Mouse (Mus musculus): ENCODE measurements at regions not wholly inside any gene's neighbourhood (a gene's known extent, or its start where the extent isn't known, plus 50 kb on each side); places are given as distances from the start of the nearest gene placed in this dataset.

DNA sequence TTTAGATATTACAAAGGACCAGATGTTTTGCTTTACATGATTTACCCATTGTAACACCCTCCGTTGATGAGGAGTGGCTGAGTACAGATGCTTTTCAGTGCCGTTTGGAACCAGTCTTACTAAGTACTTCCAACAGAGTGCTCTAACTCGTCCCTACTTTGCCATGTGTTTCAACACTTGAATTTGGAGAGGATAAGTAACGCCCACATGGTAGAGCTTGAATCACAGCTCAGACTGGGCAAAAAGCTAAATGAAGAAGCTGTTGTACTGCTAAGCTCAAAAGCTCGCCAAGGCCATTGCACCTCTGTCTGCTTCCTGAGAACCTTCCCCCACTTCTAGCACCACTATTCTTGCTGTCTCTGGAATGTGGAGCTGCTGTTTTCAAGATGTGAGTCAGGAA is 471.1 kb downstream of the Nfib start:
- DNase-seq = no peak
- H3K4me1 ChIP-seq (ENCODE audit: control insufficient read depth, insufficient read depth, low read length) = no peaks in the 10 kb centered on the region
- 90% methylated on average over 5 of the region's 5 CpGs for WGBS
- H3K4me3 ChIP-seq (ENCODE audit: insufficient read depth, low read depth, low read length) = no peak overlapping the region
- no peaks in the 10 kb centered on the region for H3K27me3 ChIP-seq (replicated peaks; ENCODE audit: control insufficient read depth, insufficient read depth, low read length)
- no peak overlapping the region for H3K27ac ChIP-seq (ENCODE audit: insufficient read depth, low read depth, low read length)
- no peaks in the 10 kb centered on the region for H3K36me3 ChIP-seq (ENCODE audit: control insufficient read depth, insufficient read depth, low read length)
- TF ChIP-seq POLR2A (IDR thresholded peaks at IDR 0.05; ENCODE audit: low read depth, low read length) = no peak
- no peak for TF ChIP-seq CTCF (conservative IDR thresholded peaks at IDR 0.05; ENCODE audit: insufficient read depth, insufficient read length, low read depth, low read length)

DNA sequence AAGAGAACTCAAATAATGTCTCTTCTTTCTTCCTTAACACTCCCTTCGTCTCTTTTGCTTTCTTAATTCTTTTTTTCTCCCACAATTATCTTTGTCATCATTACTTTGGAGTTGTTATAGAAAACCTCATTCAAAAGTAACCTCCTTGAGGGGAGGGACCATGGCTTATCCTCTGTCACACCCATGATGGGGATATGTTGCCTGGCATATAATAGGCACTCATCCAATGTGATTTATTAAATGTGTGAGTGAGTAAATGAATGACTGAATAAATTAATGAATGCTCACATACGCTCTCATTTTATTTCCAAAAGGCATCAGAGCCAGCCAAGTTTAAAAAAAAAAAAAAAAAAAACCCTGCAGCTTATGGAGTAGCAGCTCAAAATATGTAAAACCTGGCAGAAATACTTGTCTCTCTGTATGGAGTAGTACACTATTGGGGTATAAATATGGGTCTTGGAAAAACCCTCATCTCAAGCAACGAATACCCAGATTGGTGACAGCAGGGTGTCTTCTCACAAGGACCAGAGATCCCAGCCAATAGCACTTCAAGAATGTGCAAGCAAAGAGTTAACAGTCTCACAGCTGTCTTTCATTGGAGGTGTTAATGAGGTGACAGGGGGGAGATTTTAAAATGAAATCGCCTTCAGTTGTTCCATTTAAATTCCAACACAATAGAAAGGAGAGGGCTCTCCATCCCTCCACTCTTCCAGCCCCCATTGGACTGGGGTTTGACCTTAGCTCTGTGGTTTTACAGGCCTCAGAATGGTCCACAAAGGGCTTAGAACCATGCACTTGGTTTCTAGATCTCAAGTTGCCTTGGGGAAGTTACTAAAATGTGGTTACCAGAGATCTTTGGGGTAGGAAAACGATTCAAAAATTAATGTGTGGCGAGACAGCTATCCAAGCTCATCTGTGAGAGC is 479.1 kb downstream of the Nfib start:
- no peaks in the 10 kb centered on the region for H3K4me1 ChIP-seq (ENCODE audit: control insufficient read depth, insufficient read depth, low read length)
- no peak overlapping the region for H3K4me3 ChIP-seq (ENCODE audit: insufficient read depth, low read depth, low read length)
- H3K27me3 ChIP-seq (replicated peaks; ENCODE audit: control insufficient read depth, insufficient read depth, low read length) = no peaks in the 10 kb centered on the region
- TF ChIP-seq CTCF (conservative IDR thresholded peaks at IDR 0.05; ENCODE audit: insufficient read depth, insufficient read length, low read depth, low read length) = no peak
- no peak for TF ChIP-seq POLR2A (IDR thresholded peaks at IDR 0.05; ENCODE audit: low read depth, low read length)
- DNase-seq = no peak
- no peaks in the 10 kb centered on the region for H3K36me3 ChIP-seq (ENCODE audit: control insufficient read depth, insufficient read depth, low read length)
- no peak overlapping the region for H3K27ac ChIP-seq (ENCODE audit: insufficient read depth, low read depth, low read length)
- 70% methylated on average over 6 of the region's 6 CpGs for WGBS

DNA sequence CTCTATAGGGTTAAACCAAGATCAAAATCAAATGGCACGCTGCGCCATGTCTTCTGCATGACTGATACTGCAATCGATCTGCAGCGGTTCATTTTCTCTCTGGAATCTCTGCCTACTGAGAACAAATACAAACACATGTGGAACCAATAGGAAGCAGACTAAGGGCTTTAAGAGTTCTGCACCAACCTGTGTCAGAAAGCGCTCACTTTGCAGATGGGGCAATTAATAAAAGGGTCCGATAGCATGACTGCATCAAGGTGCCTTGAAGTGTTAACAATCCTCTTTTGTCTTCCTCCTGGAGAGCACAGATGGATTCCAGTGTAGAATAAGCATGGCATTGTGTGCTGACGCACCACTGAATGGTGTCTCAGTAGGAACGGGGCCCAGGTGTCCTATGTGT is 484.8 kb downstream of the Nfib start:
- Histone ChIP-seq H3K4me1 (ENCODE audit: control insufficient read depth, insufficient read depth, low read length) (no peaks in the 10 kb centered on the region), H3K4me3 (ENCODE audit: insufficient read depth, low read depth, low read length) (no peak overlapping the region), H3K27me3 (replicated peaks; ENCODE audit: control insufficient read depth, insufficient read depth, low read length) (no peaks in the 10 kb centered on the region), H3K27ac (ENCODE audit: insufficient read depth, low read depth, low read length) (no peak overlapping the region), H3K36me3 (ENCODE audit: control insufficient read depth, insufficient read depth, low read length) (no peaks in the 10 kb centered on the region)
- TF ChIP-seq POLR2A (IDR thresholded peaks at IDR 0.05; ENCODE audit: low read depth, low read length) = no peak
- no peak for TF ChIP-seq CTCF (conservative IDR thresholded peaks at IDR 0.05; ENCODE audit: insufficient read depth, insufficient read length, low read depth, low read length)
- 77% methylated on average over 8 of the region's 8 CpGs for WGBS
- no peak for DNase-seq

DNA sequence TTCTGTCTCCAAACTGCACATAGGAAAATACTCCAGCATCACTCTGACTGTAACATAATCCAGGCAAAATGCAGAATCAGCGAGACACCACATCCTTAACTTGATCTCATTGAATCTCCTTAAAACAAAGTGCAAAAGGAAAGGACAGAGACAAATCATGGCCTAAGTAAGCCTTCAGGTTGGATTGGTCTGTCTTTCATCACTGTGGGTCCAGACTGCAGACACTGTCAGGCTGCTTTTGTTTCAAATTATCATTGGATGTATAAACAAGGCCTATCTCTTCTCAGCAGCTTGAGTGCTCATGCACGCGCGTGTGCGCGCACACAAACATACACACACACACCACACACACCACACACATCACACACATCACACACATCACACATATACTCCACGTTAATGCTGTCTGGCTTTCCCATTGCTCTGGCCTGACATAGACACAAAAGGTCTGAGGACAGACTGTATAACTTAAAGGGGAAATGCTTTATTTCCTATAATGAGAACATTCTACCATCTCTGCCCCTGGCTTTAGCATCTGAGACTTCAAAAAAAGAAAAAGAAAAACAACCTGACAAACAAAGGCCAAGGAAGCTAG is 485.3 kb downstream of the Nfib start:
- Histone ChIP-seq H3K4me1 (ENCODE audit: control insufficient read depth, insufficient read depth, low read length) (no peaks in the 10 kb centered on the region), H3K36me3 (ENCODE audit: control insufficient read depth, insufficient read depth, low read length) (no peaks in the 10 kb centered on the region), H3K27me3 (replicated peaks; ENCODE audit: control insufficient read depth, insufficient read depth, low read length) (no peaks in the 10 kb centered on the region), H3K27ac (ENCODE audit: insufficient read depth, low read depth, low read length) (no peak overlapping the region), H3K4me3 (ENCODE audit: insufficient read depth, low read depth, low read length) (no peak overlapping the region)
- WGBS = 91% methylated on average over 7 of the region's 7 CpGs
- TF ChIP-seq POLR2A (IDR thresholded peaks at IDR 0.05; ENCODE audit: low read depth, low read length) = no peak
- no peak for TF ChIP-seq CTCF (conservative IDR thresholded peaks at IDR 0.05; ENCODE audit: insufficient read depth, insufficient read length, low read depth, low read length)
- no peak for DNase-seq

DNA sequence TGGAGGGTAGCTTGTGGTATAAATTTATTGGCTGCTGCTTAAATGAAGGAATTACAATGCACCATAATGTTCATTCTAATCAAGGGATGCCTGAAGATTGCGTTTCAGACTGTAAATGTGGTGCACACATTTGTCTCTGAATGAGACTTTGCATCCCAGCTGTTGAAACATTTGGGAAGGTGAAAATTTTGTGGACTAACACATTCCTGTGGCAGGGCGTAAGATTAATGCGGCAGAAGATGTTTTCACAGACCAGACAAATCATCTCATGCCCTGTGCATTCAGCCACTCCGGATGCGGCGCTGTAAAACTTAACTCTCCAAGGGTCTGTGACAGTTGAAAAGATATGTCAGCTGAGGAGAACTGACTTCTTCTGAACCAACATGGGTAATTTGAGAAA is 486.9 kb downstream of the Nfib start:
- Histone ChIP-seq H3K36me3 (ENCODE audit: control insufficient read depth, insufficient read depth, low read length) (no peaks in the 10 kb centered on the region), H3K27ac (ENCODE audit: insufficient read depth, low read depth, low read length) (no peak overlapping the region), H3K4me1 (ENCODE audit: control insufficient read depth, insufficient read depth, low read length) (no peaks in the 10 kb centered on the region), H3K27me3 (replicated peaks; ENCODE audit: control insufficient read depth, insufficient read depth, low read length) (no peaks in the 10 kb centered on the region), H3K4me3 (ENCODE audit: insufficient read depth, low read depth, low read length) (no peak overlapping the region)
- TF ChIP-seq POLR2A (IDR thresholded peaks at IDR 0.05; ENCODE audit: low read depth, low read length) (no peak), CTCF (conservative IDR thresholded peaks at IDR 0.05; ENCODE audit: insufficient read depth, insufficient read length, low read depth, low read length) (no peak)
- DNase-seq = no peak
- WGBS = 55% methylated on average over 6 of the region's 6 CpGs

DNA sequence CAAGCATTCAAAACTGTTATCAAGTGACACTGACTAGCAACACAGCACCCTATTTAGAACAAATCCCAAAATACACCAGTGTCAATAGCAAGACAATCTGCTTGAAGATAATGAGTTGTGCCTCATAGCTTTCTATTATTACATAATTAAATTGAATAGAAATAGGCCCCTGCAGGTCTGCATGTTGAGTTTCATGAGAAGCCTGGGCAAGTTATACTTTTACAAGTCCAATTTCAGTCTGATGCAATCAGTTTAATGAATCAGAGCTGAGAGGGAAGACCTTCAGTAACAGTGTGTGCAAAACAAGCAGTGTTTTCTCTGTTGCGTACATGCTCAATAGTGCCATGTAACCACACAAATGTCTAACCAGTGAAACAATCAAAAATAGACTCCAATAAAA is 498.5 kb downstream of the Nfib start:
- TF ChIP-seq CTCF (conservative IDR thresholded peaks at IDR 0.05; ENCODE audit: insufficient read depth, insufficient read length, low read depth, low read length) (no peak), POLR2A (IDR thresholded peaks at IDR 0.05; ENCODE audit: low read depth, low read length) (no peak)

DNA sequence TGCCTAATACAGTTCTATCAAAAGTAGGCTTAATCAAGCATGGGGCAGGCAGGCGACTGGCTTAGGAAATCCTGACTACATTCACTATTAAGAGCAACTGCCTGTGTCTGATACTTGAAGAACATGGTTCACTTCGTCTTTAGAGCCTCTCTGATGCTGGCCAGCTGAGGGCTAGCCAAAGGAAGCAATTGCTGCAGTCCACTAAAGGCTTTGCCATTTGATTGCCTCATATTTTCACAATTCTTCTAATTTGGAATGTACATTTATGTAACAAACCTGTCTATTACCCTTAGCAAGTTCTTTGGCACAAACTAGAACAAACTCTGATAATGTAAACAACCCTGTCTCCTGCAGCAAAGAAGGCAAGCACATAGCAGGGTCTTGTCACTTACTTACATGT is 505.2 kb downstream of the Nfib start:
- H3K36me3 ChIP-seq (ENCODE audit: control insufficient read depth, insufficient read depth, low read length) = no peaks in the 10 kb centered on the region
- no peak overlapping the region for H3K4me3 ChIP-seq (ENCODE audit: insufficient read depth, low read depth, low read length)
- no peaks in the 10 kb centered on the region for H3K4me1 ChIP-seq (ENCODE audit: control insufficient read depth, insufficient read depth, low read length)
- WGBS = 77% methylated on average over 2 of the region's 2 CpGs
- no peak for DNase-seq
- no peaks in the 10 kb centered on the region for H3K27me3 ChIP-seq (replicated peaks; ENCODE audit: control insufficient read depth, insufficient read depth, low read length)
- no peak for TF ChIP-seq CTCF (conservative IDR thresholded peaks at IDR 0.05; ENCODE audit: insufficient read depth, insufficient read length, low read depth, low read length)
- no peak overlapping the region for H3K27ac ChIP-seq (ENCODE audit: insufficient read depth, low read depth, low read length)

More for the DNA sequence above, 498.5 kb downstream of the Nfib start:
- Histone ChIP-seq H3K36me3 (ENCODE audit: control insufficient read depth, insufficient read depth, low read length) (no peaks in the 10 kb centered on the region), H3K27me3 (replicated peaks; ENCODE audit: control insufficient read depth, insufficient read depth, low read length) (no peaks in the 10 kb centered on the region), H3K27ac (ENCODE audit: insufficient read depth, low read depth, low read length) (no peak overlapping the region), H3K4me1 (ENCODE audit: control insufficient read depth, insufficient read depth, low read length) (no peaks in the 10 kb centered on the region), H3K4me3 (ENCODE audit: insufficient read depth, low read depth, low read length) (no peak overlapping the region)
- WGBS = 96% methylated on average over 1 of the region's 1 CpGs
- no peak for DNase-seq

All from kidney, adult 2 months (tissue).